Mouse (Mus musculus) monocyte, adult 5-6 weeks (primary cell): Measurements from ENCODE around the gene Mylk3. TPM values are rescaled to one million over a fixed set of nuclear protein-coding genes. Genes with fewer than 3 reads are reported as not detected.

ENCODE experiments used
- ATAC-seq: fragments of 153-309, 156-312 bp; replicated peaks from 2 replicates; pipeline ENCODE4 v1.8.0; 2017; ENCODE audit warnings: mild to moderate bottlenecking; ENCODE audit not compliant: low TSS enrichment, insufficient number of reproducible peaks, severe bottlenecking, poor library complexity, low FRiP score
- total RNA-seq: library from RNA; stranded (forward); fragments of 200-1000, 200-491, 200-594 nt; gene quantifications from 3 replicates; pipeline ENCODE4 v1.2.3, GENCODE M21; 2017

Gene Mylk3
- total RNA-seq, 1 experiment from 2014 or later: 7.9 TPM

DNA sequence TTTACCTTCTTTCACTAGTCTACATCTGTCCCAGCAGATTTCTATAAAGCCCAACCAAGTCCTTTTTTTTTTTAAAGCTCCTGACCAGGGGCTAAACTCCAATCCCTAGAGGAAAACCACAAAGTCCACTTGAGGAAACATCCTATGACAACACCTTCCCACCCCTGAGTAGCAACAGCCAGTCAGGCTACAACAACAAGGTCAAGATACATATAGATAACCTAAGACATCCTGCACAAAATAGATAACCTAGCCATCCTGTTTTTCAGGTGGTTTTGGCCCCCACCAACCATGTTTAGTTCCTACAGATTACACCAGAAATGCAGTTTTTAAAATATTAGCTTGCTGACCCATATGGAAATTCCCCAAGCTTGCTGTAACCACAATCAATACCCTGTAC lies 51.0 kb downstream of the Mylk3 start:
- no peak for ATAC-seq

DNA sequence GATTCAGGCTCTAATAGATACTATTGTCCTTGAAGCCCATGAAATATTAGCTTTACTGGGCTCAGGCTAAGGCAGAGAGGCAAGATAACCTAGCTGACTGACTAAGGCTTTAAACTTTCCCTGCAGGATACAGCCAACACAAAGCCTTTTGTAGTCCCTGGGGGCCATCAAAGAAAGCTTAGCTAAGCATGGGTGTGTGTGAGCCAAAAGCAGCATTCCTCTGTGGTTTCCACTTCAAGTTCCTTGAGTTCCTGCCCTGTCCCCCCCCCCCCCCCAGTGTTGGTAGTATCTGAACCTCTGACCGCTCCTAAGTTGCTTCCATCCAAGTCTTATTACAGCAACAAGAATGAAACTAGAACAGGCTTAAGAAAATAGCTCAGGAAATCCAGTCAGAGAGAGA lies 56.6 kb downstream of the Mylk3 start:
- ATAC-seq: no peak

DNA sequence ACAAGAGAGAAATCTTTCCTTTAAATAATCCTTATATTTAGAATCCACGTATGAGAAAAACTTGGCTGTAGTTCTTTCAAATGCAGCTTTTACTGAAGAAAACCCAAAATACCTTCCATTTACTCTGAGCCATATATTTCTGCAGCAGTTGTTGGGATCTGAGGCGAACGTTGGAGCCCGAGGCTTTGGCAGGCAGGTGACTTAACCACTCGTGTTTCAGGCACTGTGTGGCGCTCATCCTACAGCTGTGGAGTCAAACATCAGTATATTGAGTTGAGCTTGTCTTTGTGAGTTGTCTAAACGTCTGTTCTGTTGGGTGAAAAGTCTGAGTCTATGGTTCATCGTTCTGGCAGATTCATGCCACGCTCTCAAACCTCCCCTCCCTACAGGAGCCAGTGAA lies 59.1 kb downstream of the Mylk3 start:
- no peak for ATAC-seq

DNA sequence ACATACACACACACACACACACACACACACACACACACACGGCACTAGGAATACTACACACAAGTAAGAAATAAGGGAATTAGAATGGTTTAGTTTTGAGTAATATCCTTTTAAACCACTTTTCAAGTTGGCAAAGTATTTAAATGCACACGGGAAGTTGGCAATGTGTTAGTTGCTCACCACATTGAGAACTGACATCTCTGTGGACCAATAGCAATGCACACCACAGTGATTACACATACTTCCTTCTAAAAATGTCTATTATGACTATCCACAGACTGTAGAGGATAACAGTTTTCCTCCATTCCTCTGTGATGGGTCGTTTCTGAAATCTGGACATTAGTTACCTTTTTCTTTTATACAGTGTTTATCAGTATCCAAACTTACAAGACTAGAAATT lies 63.1 kb downstream of the Mylk3 start:
- ATAC-seq: no peak

DNA sequence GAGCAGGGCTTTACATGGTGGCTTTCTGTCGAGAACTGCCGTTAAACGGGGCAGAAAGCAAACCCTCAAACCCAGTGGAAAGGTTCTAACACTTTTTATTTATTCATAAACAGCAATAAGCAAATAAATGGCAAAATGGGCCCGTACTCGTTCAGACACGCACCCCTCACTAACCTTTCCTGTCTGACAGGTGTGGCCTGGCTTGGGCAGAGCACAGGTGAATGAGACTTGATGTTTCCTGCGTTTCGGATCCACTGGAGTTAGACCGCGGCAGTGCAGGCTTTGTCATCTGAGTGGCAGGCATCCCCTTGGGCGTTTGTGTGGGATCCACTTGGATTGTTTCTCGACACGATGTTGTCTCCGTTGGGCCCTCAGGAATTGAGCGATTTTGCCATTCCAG lies 64.2 kb downstream of the Mylk3 start:
- ATAC-seq: no peak

DNA sequence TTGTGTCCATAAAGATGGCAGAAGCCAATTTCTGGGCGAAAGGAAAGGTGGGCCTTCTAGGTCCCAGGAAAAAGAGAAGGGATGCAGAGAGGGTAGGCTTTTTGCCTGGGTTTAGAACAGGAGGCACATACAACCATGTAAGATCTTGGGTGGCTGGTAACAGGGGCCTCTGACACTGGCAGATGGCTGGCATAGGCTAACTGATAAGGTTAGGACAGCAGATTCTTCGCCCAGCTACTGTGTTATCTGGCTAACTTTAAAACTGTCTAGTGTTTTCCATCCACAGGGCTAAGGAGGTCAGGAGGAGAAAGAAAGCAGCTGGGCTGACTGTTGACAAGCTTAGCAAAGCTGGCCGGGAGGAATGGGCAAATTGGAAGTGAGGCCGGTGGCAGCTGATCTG lies 67.6 kb downstream of the Mylk3 start:
- no peak for ATAC-seq

DNA sequence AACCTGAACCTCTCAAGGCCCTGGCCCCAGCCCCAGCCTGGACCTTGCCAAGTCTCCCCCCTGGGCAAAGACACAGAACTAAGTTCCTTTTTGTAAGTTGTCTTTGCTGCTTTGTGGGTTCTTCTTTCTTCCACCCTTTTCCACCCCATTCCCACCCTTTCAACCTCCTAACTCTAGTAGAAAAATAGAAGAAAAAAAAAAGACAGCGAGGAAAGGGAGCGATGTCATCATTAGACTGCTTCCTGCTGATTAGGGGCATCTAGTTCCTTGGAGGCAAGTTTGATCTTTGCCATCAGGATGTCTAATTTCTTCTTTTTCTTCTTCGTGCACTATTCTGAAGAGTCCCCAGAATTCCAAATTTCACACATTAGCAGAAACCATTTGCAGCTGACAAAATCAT lies 73.1 kb downstream of the Mylk3 start:
- no peak for ATAC-seq

DNA sequence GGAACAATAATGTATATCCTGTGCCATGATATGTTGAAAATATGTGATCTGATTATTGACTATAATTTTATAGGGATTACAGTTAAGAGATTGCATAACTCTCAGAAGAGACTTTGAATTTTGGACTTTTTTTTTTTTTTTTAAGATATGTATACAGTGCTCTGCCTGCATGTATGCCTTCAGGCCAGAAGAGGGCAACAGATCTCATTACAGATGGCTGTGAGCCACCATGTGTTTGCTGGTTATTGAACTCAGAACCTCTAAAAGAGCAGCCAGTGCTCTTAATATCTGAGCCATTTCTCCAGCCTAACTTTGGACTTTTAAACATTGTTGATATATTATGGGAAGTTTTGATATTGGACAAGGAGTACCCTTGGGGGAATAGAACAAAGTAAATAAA lies 74.4 kb downstream of the Mylk3 start:
- no peak for ATAC-seq

DNA sequence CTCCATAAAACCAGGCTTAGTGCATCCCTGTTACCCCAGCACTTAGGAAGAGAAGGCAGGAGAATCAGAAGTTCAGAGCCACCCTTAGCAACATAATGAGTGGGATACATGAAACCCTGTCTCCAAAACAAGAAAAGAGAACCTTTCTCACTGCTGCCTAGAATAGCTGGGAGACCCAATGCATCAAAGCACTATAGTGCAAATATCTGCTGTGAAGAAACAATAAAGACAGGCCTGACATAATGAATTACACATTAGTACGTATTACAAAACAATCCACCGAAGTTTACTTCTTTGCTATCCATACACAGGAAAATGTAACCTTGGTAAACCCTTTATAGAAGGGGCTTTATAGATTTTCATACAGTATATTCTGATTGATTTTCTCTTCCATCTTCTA lies 77.6 kb downstream of the Mylk3 start:
- ATAC-seq: no peak

DNA sequence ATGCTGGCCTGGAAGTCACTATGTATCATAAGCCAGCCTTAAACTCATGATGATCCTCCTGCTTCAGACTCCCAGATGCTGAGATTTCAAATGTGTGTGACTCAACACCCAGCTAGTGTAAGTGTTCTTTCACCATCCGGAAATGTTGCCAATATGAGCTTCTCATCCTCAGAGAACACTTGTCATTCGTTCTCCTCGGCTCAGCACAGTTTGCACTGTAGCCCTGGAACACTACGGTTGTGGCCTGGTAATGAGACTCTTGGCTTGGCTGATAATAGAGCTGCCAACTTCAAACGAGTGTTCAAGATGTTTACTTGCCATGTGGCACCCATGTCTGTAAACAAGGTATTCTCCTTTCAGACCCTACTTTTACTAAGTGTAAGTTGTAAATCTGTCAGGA lies 82.6 kb downstream of the Mylk3 start:
- ATAC-seq: no peak

DNA sequence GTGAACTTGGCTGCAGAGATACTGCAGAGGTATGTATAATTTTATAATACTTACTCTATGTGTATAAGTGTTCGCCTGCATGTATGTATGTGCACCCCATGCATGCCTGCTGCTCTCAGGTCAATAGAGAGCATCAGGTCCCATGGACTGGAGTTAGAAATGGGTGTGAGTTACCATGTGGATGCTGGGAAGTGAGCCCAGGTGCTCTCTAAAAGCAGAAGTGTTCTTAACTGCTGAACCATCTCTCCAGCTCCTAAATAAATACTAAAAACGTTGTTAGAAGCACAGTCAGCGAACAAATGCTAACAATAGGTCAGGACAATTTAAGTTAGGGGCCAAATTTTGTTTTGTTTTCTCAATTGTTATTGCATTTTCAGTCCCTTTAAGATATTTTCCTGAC lies 83.2 kb downstream of the Mylk3 start:
- no peak for ATAC-seq

DNA sequence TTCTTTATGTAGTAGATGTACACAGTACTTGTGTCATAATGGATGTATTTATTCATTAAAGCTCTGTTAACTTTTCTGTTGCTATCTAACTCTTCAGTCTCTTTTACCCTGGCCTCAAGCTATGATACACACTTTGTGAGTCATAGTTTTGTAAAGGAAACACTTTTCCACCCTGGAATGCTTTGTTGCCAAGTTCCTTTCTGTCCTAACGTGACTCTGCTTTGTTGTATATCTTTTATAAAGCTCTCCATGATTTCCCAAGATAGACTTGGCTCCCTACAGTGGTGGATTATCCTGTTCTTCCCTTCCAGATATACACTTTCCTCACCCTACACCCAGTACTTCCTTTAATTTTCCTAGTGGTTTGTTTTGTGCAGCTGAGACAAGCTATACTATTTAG lies 84.2 kb downstream of the Mylk3 start:
- no peak for ATAC-seq

DNA sequence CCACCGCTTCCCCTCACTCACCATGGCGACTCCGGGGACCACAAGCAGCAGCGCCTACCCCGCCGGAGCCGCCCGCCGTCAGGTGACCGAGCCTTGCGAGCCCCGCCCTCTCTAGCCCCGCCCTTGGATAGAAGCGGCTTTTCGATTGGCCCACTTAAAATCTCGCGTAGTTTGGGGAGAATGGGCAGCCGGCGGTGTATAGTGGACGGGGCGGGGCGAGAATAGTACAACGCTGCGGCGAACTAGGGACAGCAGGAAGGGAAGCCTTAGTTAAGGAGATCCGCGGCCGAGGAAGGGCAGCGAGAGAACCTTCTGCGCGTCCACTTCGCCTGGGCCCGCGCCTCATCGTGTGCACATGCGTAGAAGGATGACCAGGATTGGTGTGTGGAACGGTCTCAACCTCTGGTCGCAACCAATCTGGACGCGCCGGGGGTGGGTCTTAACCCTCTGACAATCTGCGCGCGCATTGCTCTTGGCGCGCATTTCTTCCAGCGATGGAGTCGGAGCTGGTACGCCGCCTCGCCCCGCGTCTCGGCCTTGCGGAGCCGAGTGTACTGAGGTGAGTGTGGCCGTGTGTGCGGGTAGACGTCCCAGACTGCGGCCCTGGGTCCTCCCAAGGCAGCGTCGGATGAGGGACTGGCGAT lies 86.6 kb downstream of the Mylk3 start, which contains the start of the genes Orc6 and Vps35:
Gene Orc6, plus strand, starts transcription at position 199 of the 644 bp plus-strand sequence.
Gene Vps35, minus strand, starts transcription at position 369 of the 644 bp plus-strand sequence.
- peak; percentile 91 for ATAC-seq

DNA sequence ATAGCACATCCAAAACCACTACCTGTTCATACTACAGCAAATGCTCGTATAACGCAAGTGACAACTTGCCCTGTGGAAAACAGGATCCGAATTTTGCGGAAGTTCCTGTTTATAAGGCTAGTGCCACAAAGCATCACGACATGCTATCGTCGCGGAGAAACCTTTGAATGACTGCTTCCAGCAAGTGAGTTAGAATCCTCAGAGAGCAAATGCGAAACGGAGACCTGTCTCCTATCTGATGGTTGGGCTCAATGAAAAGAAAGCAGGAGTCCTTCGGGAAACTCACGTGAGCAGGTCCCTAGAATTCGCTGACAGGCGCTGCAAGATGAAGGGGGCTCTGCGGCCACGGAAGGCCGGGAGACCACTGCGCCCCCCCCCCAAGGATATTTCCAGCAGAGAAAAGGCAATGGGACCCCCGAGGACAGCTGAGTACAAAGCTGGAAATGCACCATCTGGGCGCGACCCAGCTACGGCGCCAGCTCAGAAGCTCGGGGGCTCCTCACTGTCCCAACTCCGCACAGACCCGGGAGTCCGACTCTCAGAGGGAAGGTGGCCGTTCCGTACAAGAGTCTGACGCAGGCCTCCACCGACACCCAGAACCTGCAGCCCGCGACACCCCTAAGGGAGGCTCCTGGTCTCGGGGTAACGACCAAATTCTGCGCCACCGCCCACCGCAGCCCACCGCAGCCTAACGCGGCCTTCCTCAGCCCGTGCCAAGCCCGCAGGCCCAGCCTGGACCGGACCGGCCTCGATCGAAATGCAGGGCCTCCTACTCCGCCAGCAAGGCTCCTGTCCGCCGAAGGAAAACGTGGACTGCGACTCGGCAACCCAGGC lies 87.3 kb downstream of the Mylk3 start:
- peak; percentile 37 for ATAC-seq

DNA sequence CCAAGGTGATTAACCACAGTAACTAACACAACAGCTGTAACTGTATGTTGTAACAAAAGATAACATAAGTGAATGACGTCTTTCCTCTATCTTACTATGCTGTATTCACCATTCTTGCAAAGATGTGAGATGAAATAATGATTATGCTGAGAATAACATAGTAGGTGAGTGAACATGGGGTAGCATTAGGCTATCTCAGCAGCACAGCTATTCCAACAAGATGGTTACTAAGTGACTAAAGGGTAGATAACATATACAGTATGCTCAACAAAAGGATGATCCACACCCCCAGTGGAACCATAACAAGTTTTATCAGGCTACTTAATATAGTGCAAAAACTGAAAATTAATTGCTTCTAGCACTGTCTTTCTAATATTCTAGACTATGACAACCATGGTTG lies 99.3 kb downstream of the Mylk3 start:
- ATAC-seq: no peak

Other genes with a start within 250 kb of the Mylk3 start
- gene Cks1brt, start 234.4 kb downstream of the Mylk3 start, total RNA-seq: not detected in 3 replicates
- gene Olfr371, start 160.4 kb downstream of the Mylk3 start, total RNA-seq: not detected in 3 replicates
- 31.5 to 60.2 TPM (median 50.3 TPM) in 3 replicates for gene Orc6, start 86.7 kb downstream of the Mylk3 start, total RNA-seq
- 111 to 131 TPM (median 112 TPM) in 3 replicates for gene Vps35, start 86.5 kb downstream of the Mylk3 start, total RNA-seq
- 22.8 to 81.0 TPM (median 62.0 TPM) in 3 replicates for gene 4921524J17Rik, start 46.5 kb upstream of the Mylk3 start, total RNA-seq
- 0.29 to 1.3 TPM in 2 of 3 replicates, not detected in the other for gene Gpt2, start 106.2 kb upstream of the Mylk3 start, total RNA-seq
- gene Dnaja2, start 169.0 kb upstream of the Mylk3 start, total RNA-seq: 156 to 218 TPM (median 185 TPM) in 3 replicates